Mouse (Mus musculus): ENCODE measurements around the gene Cnr2. TPM values are rescaled to one million over a fixed set of nuclear protein-coding genes. Genes with fewer than 3 reads are reported as not detected.
A peak's percentile ranks its signal among the peaks of the same experiment; 100 is the strongest.

Cnr2 gene
- polyA plus RNA-seq, 1 experiment: 0.43 TPM

DNA sequence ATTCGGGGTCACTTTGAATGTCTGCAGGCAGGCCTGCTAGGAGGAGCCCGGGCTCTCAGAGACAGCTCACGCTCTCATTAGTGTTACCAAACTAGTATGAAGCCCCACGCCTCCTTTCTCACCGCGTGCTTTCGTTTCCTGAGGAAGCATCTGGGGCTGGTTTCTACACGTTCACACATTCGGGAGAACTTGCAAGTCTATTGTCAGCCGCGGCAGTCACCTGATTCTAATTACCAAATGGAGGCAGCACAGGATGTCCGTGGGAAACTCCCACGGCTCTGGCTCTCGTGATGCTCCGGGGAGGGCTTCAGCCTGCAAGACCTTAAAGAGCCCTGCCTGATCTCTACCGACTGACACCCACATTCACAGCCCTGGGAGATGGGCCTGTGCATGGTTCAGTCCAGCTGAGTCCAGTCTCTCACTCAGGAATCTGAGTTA, 18.6 kb upstream of the Cnr2 start:
- DNase-seq (ENCODE audit: low spot score): no peak

DNA sequence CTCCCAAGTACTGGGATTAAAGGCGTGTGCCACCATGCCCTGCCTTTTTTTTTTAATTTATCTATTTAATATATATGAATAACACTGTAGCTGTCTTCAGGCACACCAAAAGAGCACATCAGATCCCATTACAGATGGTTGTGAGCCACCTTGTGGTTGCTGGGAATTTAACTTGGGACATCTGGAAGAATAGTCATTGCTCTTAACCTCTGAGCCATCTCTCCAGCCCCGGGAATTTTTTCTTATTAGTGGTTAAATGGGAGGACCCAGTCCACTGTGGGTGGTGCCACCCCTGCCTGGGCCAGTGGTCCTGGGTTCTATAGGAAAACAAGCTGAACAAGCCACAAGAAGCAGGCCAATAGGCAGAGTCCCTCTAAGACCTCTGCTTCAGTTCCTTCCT, 17.5 kb upstream of the Cnr2 start:
- DNase-seq (ENCODE audit: low spot score): no peak

DNA sequence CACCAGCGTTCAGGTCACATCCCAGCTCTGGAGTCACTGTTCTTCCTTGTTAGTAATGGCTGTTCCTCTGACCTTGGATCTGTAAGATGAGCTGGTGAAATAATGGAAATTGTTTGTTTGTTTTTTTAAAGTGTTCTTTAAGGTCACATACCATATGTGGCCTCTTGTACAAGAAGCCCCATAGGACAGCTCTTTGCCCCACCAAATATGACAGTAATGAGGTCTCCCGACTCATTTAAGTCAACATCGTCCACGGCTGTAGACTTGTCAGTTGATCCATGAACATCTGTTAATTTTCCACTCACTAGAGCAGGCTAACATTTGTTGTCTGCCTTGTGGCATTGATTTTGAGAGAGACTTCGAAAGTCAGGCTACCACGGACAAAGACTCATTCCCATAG, 16.2 kb upstream of the Cnr2 start:
- no peak for DNase-seq (ENCODE audit: low spot score)

DNA sequence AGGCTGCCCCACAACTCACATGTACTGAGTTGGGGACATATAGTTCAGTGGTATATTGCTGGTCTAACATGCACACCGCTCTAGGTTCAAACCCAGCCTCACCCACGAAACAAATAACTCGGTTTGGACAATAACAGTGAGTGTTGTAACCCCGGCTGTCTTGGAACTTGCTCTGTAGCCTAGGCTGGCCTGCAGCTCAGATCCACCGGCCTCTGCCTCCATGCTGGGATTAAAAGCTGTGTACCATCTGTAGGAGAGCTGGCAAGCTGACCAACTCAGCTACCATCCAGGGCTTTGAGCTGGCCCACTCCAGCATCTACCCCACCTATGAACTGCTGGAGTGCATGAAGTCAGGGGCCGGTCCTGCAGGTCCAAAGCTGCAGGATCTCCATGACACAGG, 15.2 kb upstream of the Cnr2 start:
- DNase-seq (ENCODE audit: low spot score): no peak

DNA sequence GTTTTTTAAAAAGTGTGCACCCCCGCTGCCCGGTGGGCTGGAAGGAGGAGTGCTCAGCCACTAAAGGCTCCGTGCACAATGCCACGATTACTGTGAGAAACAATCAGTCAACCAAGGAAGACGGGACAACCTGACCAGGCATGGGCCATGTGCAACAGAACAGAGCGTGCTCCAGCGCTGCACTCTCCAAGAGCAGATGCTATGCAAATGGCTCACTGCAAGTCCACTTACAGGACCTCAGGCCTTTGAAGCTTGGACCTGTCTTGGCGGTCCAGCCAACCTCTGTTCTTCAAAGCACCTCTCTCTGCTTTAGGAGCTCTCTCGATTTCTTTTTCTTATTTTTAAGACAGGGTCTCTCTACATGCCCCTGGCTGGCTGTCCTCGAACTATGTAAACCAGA, 14.6 kb upstream of the Cnr2 start:
- no peak for DNase-seq (ENCODE audit: low spot score)

DNA sequence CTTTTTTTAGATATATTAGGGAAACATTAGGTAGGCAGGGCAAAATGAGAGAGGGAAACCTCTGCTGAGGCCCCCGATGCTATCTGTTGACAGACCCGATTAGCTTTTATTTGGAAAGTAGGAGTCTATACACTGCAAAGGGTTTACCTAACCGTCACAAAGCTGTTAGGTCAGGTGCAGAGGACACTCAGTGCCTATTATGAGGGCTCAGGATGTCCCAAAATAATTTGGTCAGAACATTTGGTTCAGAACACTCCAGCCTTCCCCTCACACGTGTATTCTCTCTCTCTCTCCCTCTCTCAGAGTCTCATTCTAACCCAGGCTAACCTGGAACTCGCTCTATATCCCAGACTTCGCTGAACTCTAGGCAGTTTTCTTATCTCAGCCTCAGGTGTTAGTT, 13.2 kb upstream of the Cnr2 start:
- DNase-seq (ENCODE audit: low spot score): no peak

DNA sequence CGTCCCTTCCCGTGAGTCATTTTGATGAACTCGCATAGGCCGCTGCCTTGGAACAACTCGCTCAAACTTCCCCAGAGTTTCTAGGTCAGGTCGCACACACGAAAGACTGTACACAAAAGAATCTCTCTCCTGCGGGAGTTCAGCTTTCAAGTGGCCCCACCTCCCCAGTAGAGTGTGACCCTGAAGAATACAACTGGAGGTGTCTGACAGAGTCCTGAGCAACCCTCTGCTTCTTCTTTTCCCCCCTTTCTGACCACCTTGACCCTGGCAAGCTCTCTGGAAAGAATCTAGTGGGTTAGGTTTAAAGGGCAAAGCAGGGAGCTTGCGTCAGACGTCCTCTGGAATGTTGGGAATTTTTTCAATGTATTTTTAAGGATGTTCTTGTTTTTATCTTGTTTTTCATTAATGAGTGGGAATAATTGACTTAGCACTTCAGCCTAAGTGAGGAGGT, 11.8 kb upstream of the Cnr2 start:
- no peak for DNase-seq (ENCODE audit: low spot score)

DNA sequence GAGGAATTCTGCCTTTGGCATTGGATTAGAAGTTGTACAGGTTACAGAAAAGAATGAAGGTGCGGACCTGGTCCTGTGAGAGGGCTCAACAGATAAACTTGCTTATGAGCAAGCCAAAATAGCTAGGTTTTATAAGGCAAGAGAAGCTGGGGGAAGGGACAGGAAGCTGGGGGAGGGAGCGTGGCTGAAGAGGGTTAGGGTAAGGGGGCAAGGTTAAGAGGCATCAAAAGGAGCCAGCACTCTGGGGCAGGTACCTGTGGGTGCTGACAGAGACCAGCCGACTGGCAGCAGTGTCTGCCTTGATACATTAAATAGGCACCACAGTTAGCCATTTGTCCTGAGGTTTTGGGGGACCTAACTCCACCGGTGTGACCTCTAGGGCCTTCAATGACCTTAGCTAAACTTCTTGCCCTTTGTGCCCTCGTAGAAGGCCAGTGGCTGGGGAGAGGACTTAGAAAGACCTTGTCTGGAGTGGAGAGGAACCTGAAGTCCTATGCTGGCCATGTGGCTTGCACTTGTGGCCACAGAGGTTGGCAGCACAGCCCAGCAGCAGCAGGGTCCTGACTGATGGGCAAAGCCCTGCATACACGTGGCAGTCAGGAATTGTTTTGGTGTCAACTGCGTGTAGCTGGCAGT, 11.2 kb upstream of the Cnr2 start:
- DNase-seq (ENCODE audit: low spot score): no peak

DNA sequence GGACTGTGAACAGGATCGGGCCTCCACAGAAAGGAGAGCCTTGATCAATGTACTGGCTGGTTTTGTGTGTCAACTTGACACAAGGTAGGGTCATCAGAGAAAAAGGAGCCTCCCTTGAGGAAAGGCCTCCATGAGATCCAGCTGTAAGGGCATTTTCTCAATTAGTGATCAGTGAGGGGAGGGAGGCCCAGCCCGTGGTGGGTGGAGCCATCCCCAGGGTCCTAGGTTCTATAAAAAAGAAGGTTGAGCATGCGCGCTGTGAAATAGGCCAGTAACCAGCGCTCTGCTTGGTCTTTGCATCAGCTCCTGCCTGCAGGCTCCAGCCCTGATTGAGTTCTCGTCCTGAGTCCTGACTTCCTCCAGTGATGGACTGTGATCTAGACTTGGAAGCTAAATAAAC, 10.7 kb upstream of the Cnr2 start:
- DNase-seq (ENCODE audit: low spot score): no peak

DNA sequence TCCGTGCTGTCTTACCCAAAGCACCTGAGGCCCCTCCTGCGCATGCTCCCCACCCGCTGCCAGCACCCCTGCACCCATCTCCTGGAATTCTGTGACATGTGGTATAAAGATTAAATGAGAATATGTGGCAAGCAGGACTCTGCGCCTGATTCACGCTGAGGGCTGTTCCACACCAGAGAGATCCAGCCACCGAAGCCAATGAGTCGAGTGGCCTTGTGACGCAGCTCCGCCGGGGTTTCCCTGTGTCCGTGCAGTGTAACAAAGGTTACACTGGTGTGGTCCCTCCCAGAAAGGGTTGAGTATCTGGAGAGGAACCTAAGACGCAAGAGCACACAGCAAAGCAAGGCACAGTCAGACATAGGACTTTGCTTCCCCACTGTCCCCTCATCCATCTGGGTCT, 9.5 kb upstream of the Cnr2 start:
- DNase-seq (ENCODE audit: low spot score): no peak

DNA sequence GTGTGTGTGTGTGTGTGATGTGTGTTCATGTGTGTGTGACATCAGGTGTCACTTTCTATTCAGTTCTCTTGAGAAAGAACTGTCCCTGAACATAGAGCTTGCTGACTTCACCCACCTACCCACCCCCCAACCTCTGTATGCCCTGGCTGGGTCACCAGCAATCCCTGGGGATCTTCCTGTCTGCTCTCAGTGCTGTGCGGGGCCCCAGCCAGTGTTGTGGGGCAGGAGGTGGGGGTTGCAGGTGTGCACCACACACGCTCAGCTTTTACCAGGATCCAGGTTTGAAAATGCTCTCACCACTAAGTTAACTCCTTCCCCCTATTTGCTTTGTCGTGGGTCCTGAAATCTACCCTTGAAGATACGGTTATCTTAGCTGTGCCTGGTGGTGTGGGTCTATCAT, 9.0 kb upstream of the Cnr2 start:
- no peak for DNase-seq (ENCODE audit: low spot score)

DNA sequence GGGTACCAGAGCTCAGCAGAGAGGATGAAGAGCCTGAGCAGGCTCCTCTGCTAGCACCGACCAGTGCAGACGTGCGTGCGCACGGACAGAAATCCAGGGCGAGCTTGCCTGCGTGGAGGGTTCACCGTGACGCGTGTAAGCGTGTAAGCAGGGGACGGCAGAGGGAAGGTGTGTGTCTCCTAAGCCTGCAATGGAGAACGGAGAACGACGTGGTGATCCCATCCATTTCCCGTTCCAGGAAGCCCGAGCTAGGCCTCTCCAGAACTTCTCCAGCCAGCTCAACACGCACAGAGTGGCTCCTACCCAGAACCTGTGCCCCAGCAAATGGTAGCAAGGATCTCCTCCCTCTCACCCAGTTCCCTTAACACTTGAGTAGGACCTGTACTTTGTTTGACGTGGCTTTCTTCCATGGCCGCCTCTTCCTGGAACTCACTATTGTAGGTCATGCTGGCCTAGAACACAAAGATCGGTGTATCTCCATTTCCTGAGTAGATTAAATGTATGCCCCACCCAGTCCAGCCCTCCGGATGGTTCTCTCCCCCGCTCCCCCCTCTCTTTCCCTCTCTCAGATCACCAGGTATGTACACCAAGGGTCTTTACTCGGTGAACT, 6.6 kb upstream of the Cnr2 start:
- no peak for DNase-seq (ENCODE audit: low spot score)

DNA sequence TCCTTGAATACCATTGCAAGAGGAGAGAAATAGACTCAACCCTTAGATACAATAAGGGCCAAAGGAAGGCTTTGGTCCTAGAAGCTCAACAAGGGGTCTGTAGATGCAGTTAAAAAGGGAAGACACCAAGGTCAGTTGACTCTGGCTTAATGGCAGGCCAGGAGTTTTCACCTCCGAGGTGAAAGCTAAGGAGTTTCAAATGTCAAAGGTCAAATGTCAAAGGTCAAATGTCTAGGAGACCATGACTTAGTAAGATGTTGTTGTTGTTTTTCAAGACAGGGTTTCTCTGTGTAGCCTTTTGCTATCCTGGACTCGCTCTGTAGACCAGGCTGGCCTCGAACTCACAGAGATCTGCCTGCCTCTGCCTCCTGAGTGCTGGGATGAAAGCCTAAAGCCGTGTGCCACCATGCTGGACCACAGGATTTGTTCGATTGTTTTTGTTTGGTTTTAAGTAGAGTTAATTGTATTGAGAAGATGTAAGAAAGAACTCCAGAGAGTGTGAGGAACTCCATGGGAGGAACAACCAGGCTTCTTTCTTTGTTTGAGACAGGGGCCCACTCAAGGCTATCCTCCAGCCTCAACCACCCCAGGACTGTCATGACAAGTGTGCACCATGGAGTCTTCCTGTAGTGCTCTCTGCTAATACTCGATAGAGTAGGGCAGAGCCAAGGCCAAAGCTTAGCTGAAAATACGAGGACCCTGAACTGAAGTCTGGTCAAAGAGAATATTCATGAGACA, 5.9 kb upstream of the Cnr2 start:
- no peak for DNase-seq (ENCODE audit: low spot score)

DNA sequence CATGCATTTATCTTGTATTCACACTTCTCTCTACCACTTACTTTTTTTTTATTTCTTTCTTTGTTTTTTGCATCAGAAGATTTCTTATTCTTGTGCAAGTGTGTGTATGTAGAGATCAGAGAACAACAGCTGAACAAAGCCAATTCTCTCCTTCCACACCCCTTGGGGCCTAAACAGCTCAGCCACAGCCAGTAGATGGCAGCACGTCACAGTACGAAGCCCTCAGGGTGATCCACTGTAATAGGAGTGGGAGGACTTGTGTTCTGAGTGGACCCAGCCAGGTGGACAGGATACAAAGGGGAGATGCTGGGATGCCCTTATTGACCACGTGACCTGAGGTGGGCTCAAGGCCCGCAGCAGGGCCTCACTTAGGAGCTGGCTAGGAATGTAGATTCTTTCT, 5.3 kb upstream of the Cnr2 start:
- peak; percentile 40 for DNase-seq (ENCODE audit: low spot score)

DNA sequence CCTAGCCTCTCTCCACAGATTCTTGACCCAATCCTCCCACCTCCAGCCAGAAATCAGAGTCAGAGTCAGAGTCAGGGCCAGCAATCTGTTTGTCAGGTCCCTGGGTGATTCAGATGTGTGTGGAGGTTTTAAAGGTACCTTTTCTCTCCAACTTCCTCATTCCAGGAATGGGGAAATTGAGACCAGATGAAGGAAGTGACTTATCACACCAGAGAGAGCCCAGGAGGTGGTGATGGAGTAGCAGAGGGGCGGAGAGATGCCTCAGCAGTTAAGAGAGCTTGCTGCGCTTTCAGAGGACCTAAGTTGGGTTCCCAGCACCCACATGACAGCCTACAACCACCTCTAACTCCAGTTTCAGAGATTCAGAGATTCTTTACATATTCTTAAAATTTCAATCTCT, 3.7 kb upstream of the Cnr2 start:
- DNase-seq (ENCODE audit: low spot score): no peak

DNA sequence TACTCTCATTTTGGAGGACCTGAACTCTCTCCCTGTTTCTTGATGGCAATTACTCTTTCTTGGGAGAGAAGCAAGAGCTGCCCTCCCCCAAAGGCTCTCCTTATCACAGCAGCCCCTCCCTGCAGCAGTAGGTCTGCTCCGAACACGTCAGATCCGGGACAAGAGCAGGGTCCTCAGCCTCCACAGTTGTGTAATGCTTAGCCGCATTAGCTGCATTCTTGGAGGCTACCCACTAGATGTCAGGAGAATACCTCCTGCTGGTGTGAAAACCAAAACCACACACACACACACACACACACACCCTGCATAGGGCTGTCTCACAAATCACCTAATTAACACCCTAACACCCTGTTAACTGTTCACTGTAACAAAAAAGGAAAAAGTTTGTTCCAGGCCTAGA, 2.3 kb upstream of the Cnr2 start:
- no peak for DNase-seq (ENCODE audit: low spot score)

DNA sequence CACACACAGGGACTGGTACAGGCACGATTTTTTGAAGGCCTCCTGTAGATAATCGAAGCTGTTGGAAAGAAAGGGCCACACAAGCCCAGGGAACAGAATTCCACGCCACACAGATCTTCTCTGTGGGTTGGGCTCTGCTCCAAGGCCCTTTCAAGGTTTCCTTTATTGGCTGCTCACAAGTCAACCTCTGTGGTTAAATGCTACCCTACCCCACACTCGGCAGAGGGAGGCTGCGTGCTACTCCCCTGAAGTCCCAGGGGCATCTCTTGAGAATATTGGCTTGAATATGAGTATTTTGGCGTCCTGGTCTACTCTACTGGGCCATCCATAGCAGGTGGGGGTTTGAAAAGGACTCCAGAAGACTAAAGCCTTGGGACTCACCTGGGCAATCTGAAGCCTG, 963 bp downstream of the Cnr2 start:
- no peak for DNase-seq (ENCODE audit: low spot score)

DNA sequence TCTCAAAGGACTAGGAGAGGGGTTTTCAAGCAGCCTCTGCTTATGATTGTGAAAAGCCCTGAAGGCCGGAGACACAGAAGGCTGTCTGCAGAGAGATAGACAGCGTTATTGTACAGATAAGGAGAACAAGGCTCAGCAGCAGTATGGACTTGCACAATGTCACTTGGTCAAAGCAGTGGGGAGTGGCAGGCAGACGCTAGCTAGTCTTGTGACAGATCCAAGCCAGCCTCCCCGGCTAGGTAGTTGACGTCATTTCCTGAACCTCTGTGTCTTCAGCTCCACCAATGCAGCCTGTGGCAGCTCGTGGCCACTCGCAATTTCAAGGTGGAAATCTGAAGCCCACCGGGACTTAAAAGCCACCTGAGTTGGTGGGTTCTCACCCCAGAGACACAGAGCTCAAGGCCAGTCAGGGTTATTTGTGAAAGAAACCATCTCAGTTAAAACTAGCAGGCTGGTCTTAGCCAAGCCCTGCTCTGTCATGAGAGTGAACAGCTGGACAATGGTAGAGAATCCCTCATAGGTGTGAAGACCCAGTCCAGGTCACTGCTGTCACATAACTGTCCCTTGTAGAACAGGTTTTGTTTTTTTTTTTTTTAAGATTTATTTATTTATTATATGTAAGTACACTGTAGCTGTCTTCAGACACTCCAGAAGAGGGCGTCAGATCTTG, 3.3 kb downstream of the Cnr2 start:
- DNase-seq (ENCODE audit: low spot score): no peak

DNA sequence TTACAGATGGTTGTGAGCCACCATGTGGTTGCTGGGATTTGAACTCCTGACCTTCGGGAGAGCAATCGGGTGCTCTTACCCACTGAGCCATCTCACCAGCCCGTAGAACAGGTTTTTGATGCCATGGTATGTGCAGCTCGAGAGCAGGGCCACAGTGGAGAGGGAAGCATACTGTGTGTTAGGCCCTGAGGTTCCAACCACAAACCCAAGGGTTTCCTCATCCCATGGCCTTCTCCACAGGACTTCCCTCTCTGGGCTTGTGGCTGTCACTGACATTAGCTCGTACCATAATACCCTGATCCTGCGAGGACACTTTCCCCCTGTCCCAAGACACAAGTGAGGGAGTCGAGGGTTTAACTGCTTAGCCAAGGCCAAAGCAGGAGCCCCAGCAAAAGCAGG, 3.9 kb downstream of the Cnr2 start:
- DNase-seq (ENCODE audit: low spot score): no peak

DNA sequence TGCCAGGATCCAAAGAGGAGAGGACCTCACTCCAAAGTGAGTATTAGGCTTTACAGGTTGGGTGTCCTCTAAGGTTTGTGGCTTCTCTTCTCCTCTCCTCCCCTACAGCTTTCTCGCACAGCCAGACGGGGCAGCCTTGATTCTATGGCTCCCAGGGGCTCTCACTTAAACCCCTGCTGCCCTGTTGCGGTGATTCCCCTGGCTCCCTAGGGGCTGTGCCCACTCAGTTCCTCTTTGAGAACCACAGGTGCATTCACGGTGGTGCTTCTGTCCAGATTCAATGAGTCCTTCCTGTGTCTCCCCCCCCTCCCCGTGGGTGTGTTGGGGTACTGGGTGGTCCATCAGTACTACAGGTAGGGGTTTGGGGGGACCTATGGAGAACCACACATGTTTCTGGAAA, 4.8 kb downstream of the Cnr2 start:
- no peak for DNase-seq (ENCODE audit: low spot score)

DNA sequence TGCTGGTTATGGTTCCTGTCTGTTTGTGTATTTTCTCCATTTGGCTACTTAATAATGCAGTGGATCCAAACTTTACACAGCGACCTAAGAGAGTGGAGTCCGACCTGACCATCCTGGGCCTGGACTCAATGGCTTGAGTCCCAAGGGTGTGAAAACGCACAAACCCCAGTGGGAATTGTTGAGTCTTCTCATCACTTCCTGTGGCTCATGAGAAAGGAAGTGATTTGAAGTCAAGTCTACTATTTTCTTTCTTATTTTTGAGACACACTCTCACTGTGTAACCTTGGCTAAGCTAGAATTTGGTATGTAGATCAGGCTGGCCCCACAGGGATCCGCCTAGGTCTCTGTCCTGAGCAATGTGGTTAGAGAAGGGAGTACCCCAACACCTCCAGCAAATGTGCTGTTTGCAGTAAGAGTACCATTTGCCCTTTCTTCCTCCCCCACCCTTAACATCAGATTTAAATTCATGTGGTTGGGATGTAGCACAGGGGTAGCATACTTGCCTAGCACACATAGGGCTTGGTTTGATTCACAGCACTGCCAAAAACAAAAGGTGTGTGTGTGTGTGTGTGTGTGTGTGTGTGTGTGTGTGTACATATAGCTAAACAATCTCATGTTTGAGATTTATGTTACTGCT, 7.5 kb downstream of the Cnr2 start:
- no peak for DNase-seq (ENCODE audit: low spot score)

DNA sequence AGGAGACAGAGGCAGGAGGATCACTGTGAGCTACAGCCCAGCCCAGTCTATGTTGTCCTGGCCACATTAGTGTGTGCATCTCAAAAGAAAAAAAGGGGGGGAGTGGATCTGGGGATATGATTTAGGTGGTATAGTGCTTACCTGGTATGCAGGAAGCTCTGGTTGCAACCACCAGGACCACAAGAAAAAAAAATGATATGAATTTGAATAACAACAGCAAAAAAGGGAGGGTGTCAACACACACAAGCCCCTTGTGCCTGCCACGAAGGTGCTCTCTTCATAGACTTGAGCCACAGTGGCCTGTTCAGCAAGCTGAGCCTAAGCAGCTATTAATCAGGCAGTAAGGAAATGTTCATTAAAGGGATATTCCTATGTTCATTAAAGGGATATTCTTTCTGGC, 9.6 kb downstream of the Cnr2 start:
- DNase-seq (ENCODE audit: low spot score): no peak

All from urinary bladder, adult 2 months (tissue).